Mouse (Mus musculus): ENCODE data around the gene Ankrd65.

DNA sequence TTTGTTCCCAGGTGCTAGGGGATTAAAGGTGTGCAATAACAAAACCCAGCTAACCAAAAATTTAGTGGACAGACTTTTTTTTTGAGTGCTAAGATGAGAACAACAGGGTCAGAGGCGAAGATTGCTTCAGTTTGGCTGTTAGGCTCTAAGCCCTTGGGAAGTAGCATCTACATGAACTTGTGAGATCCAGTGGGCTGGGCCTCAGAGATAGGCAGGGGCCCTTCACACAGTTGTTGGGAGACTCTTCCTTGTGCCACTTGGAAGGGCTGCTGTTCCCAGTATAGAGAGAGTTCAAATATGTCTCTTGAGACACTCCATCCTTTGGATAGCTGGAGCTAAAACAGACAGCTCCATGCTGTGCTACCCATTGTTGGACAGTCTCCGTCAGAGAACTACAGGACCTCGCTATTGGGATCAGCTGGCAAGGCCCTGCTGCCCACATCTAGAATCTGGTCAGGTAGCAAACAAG lies at the start of gene Ankrd65:
- no peak for TF ChIP-seq POLR2A (IDR thresholded peaks at IDR 0.05; ENCODE audit: insufficient read depth, low read depth, low read length)
- no peak for TF ChIP-seq CTCF (IDR thresholded peaks at IDR 0.05)
- TF ChIP-seq EP300 (IDR thresholded peaks at IDR 0.05; ENCODE audit: insufficient read depth, low read depth, low read length) = no peak

Data from heart, adult 2 months (tissue).